Mouse (Mus musculus): ENCODE data around the gene Rusc2. TPM values are rescaled to one million over a fixed set of nuclear protein-coding genes. Genes with fewer than 3 reads are reported as not detected.

The Rusc2 gene
- polyA plus RNA-seq, 1 experiment from 2014 or later = 7.4 TPM

- Histone ChIP-seq H3K4me1 (ENCODE audit: control insufficient read depth, insufficient read depth, low read length) (no peaks in the 10 kb centered on the region; the same call in 1 of the 2 replicates), H3K9me3 (replicated peaks; ENCODE audit: control insufficient read depth, low read length) (no peaks in the 10 kb centered on the region), H3K4me3 (ENCODE audit: low read depth, low read length) (no peak overlapping the region), H3K4me2 (ENCODE audit: low read depth, low read length) (no peak overlapping the region), H3K27me3 (ENCODE audit: control insufficient read depth, insufficient read depth, low read length) (peaks cover 6% of the 10 kb centered on the region; the same call in 1 of the 2 replicates), H3K9ac (replicated peaks; ENCODE audit: low read length) (no peak overlapping the region), H3K27ac (replicated peaks; ENCODE audit: low read depth, low read length) (no peak overlapping the region), H3K36me3 (replicated peaks; ENCODE audit: control insufficient read depth, insufficient read depth, low read depth, low read length) (no peaks in the 10 kb centered on the region)
- 25% methylated on average over 4 of the region's 4 CpGs for WGBS
- ATAC-seq (replicated peaks; ENCODE audit: insufficient number of reproducible peaks, low FRiP score, low TSS enrichment, low read depth) = no peak
- no peak for DNase-seq (ENCODE audit: low spot score)
Observed at GRCm38 (mm10) chr4:43456470-43456869, 74.7 kb downstream of the Rusc2 start.

GRCm38 (mm10) chr4:43457124-43457523 lies 75.3 kb downstream of the Rusc2 start:
- H3K9ac ChIP-seq (replicated peaks; ENCODE audit: low read length) = no peak overlapping the region
- no peaks in the 10 kb centered on the region; the same call in 1 of the 2 replicates for H3K4me1 ChIP-seq (ENCODE audit: control insufficient read depth, insufficient read depth, low read length)
- H3K4me3 ChIP-seq (ENCODE audit: low read depth, low read length) = no peak overlapping the region
- H3K27ac ChIP-seq (replicated peaks; ENCODE audit: low read depth, low read length) = no peak overlapping the region
- WGBS = 17% methylated on average over 8 of the region's 8 CpGs
- ATAC-seq (replicated peaks; ENCODE audit: insufficient number of reproducible peaks, low FRiP score, low TSS enrichment, low read depth) (no peak), DNase-seq (ENCODE audit: low spot score) (no peak)
- H3K4me2 ChIP-seq (ENCODE audit: low read depth, low read length) = no peak overlapping the region
- no peaks in the 10 kb centered on the region for H3K36me3 ChIP-seq (replicated peaks; ENCODE audit: control insufficient read depth, insufficient read depth, low read depth, low read length)
- H3K9me3 ChIP-seq (replicated peaks; ENCODE audit: control insufficient read depth, low read length) = no peaks in the 10 kb centered on the region
- peaks cover 6% of the 10 kb centered on the region; the same call in 1 of the 2 replicates for H3K27me3 ChIP-seq (ENCODE audit: control insufficient read depth, insufficient read depth, low read length)

GRCm38 (mm10) chr4:43463102-43463501 lies 81.3 kb downstream of the Rusc2 start:
- H3K36me3 ChIP-seq (replicated peaks; ENCODE audit: control insufficient read depth, insufficient read depth, low read depth, low read length) = no peaks in the 10 kb centered on the region
- H3K4me1 ChIP-seq (ENCODE audit: control insufficient read depth, insufficient read depth, low read length) = no peaks in the 10 kb centered on the region
- H3K27ac ChIP-seq (replicated peaks; ENCODE audit: low read depth, low read length) = no peak overlapping the region
- H3K27me3 ChIP-seq (ENCODE audit: control insufficient read depth, insufficient read depth, low read length) = no peaks in the 10 kb centered on the region
- WGBS = 95% methylated on average over 5 of the region's 5 CpGs
- no peaks in the 10 kb centered on the region for H3K9me3 ChIP-seq (replicated peaks; ENCODE audit: control insufficient read depth, low read length)
- H3K9ac ChIP-seq (replicated peaks; ENCODE audit: low read length) = no peak overlapping the region
- no peak overlapping the region for H3K4me3 ChIP-seq (ENCODE audit: low read depth, low read length)
- DNase-seq (ENCODE audit: low spot score) (no peak), ATAC-seq (replicated peaks; ENCODE audit: insufficient number of reproducible peaks, low FRiP score, low TSS enrichment, low read depth) (no peak)
- no peak overlapping the region for H3K4me2 ChIP-seq (ENCODE audit: low read depth, low read length)

GRCm38 (mm10) chr4:43465935-43466334 lies 84.2 kb downstream of the Rusc2 start:
- Histone ChIP-seq H3K27me3 (ENCODE audit: control insufficient read depth, insufficient read depth, low read length) (no peaks in the 10 kb centered on the region), H3K27ac (replicated peaks; ENCODE audit: low read depth, low read length) (no peak overlapping the region), H3K36me3 (replicated peaks; ENCODE audit: control insufficient read depth, insufficient read depth, low read depth, low read length) (no peaks in the 10 kb centered on the region), H3K4me1 (ENCODE audit: control insufficient read depth, insufficient read depth, low read length) (no peaks in the 10 kb centered on the region), H3K9me3 (replicated peaks; ENCODE audit: control insufficient read depth, low read length) (no peaks in the 10 kb centered on the region), H3K9ac (replicated peaks; ENCODE audit: low read length) (no peak overlapping the region), H3K4me3 (ENCODE audit: low read depth, low read length) (no peak overlapping the region), H3K4me2 (ENCODE audit: low read depth, low read length) (no peak overlapping the region)
- ATAC-seq (replicated peaks; ENCODE audit: insufficient number of reproducible peaks, low FRiP score, low TSS enrichment, low read depth) (no peak), DNase-seq (ENCODE audit: low spot score) (no peak)
- WGBS = 90% methylated on average over 6 of the region's 6 CpGs

DNA sequence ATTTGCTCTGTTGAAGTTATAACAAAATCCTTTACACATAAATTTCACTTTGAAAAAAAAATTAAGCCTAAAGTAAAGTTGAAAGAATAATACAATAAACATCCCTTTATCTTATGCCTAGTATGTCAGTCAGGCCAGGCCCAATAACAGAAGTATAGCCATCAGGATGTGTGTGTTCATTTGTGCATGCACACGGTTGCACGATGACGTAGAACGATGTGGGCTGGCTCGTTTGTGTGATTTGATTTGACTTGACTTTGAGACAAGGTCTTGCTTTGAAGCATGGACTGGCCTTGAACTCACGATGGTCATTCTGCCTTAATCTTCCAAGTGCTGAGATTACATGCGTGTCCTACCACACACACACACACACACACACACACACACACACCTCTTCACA lies 85.1 kb downstream of the Rusc2 start:
- WGBS = 87% methylated on average over 7 of the region's 7 CpGs

GRCm38 (mm10) chr4:43470301-43470700 lies 88.5 kb downstream of the Rusc2 start:
- no peak for ATAC-seq (replicated peaks; ENCODE audit: insufficient number of reproducible peaks, low FRiP score, low TSS enrichment, low read depth)
- no peak for DNase-seq (ENCODE audit: low spot score)
- H3K4me1 ChIP-seq (ENCODE audit: control insufficient read depth, insufficient read depth, low read length) = no peaks in the 10 kb centered on the region
- 89% methylated on average over 10 of the region's 10 CpGs for WGBS
- H3K9ac ChIP-seq (replicated peaks; ENCODE audit: low read length) = no peak overlapping the region
- no peaks in the 10 kb centered on the region for H3K27me3 ChIP-seq (ENCODE audit: control insufficient read depth, insufficient read depth, low read length)
- no peak overlapping the region for H3K4me3 ChIP-seq (ENCODE audit: low read depth, low read length)
- no peak overlapping the region for H3K27ac ChIP-seq (replicated peaks; ENCODE audit: low read depth, low read length)
- H3K9me3 ChIP-seq (replicated peaks; ENCODE audit: control insufficient read depth, low read length) = no peaks in the 10 kb centered on the region
- no peak overlapping the region for H3K4me2 ChIP-seq (ENCODE audit: low read depth, low read length)
- H3K36me3 ChIP-seq (replicated peaks; ENCODE audit: control insufficient read depth, insufficient read depth, low read depth, low read length) = no peaks in the 10 kb centered on the region

More for the DNA sequence above, 85.1 kb downstream of the Rusc2 start:
- H3K9ac ChIP-seq (replicated peaks; ENCODE audit: low read length) = no peak overlapping the region
- H3K4me2 ChIP-seq (ENCODE audit: low read depth, low read length) = no peak overlapping the region
- DNase-seq (ENCODE audit: low spot score) (no peak), ATAC-seq (replicated peaks; ENCODE audit: insufficient number of reproducible peaks, low FRiP score, low TSS enrichment, low read depth) (no peak)
- no peak overlapping the region for H3K4me3 ChIP-seq (ENCODE audit: low read depth, low read length)
- no peak overlapping the region for H3K27ac ChIP-seq (replicated peaks; ENCODE audit: low read depth, low read length)
- no peaks in the 10 kb centered on the region for H3K9me3 ChIP-seq (replicated peaks; ENCODE audit: control insufficient read depth, low read length)
- H3K36me3 ChIP-seq (replicated peaks; ENCODE audit: control insufficient read depth, insufficient read depth, low read depth, low read length) = no peaks in the 10 kb centered on the region
- no peaks in the 10 kb centered on the region for H3K27me3 ChIP-seq (ENCODE audit: control insufficient read depth, insufficient read depth, low read length)
- H3K4me1 ChIP-seq (ENCODE audit: control insufficient read depth, insufficient read depth, low read length) = no peaks in the 10 kb centered on the region

DNA sequence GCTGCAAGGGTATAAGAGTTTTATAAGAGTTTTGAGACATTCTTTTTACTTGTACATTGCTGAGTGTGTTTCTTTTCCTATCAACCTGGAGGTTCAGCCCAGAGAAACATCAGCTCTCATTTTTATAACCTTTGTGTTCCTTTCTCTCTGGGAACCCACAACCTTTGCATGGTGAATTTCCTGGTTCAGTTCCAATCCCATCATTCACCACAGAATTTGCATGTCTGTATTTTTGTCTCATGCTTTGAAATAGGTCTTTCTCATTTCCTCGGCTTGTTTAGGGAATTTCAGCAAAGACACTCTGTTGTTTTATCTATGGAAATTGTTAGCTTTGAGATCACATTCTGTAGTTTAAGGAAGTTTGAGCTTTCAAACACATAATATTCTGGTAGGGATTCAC lies 91.9 kb downstream of the Rusc2 start:
- DNase-seq (ENCODE audit: low spot score) (no peak), ATAC-seq (replicated peaks; ENCODE audit: insufficient number of reproducible peaks, low FRiP score, low TSS enrichment, low read depth) (no peak)
- no peak overlapping the region for H3K4me2 ChIP-seq (ENCODE audit: low read depth, low read length)
- H3K4me3 ChIP-seq (ENCODE audit: low read depth, low read length) = no peak overlapping the region
- no peaks in the 10 kb centered on the region for H3K27me3 ChIP-seq (ENCODE audit: control insufficient read depth, insufficient read depth, low read length)
- H3K9me3 ChIP-seq (replicated peaks; ENCODE audit: control insufficient read depth, low read length) = no peaks in the 10 kb centered on the region
- no peaks in the 10 kb centered on the region for H3K36me3 ChIP-seq (replicated peaks; ENCODE audit: control insufficient read depth, insufficient read depth, low read depth, low read length)
- H3K9ac ChIP-seq (replicated peaks; ENCODE audit: low read length) = no peak overlapping the region
- H3K4me1 ChIP-seq (ENCODE audit: control insufficient read depth, insufficient read depth, low read length) = no peaks in the 10 kb centered on the region
- WGBS = 79% methylated on average over 1 of the region's 1 CpGs
- no peak overlapping the region for H3K27ac ChIP-seq (replicated peaks; ENCODE audit: low read depth, low read length)

DNA sequence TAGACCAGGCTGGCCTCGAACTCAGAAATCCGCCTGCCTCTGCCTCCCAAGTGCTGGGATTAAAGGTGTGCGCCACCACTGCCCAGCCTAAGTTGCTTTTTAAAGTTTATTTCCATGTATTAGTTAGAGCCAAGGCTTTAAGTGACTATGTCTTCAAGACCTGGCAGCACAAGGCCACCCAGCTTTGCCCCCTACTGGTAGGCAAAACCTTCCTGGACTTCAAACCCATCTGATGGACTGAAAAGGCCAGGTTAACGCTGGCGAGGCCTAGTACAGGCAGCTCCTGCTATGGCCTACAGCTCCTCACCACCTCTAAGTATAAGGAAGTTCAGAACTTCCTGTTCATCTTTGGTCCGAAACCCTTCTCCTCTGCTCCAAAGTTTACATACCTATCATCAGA lies 94.8 kb downstream of the Rusc2 start:
- no peak overlapping the region for H3K4me3 ChIP-seq (ENCODE audit: low read depth, low read length)
- no peak overlapping the region for H3K9ac ChIP-seq (replicated peaks; ENCODE audit: low read length)
- H3K4me1 ChIP-seq (ENCODE audit: control insufficient read depth, insufficient read depth, low read length) = no peaks in the 10 kb centered on the region
- DNase-seq (ENCODE audit: low spot score) (no peak), ATAC-seq (replicated peaks; ENCODE audit: insufficient number of reproducible peaks, low FRiP score, low TSS enrichment, low read depth) (no peak)
- H3K36me3 ChIP-seq (replicated peaks; ENCODE audit: control insufficient read depth, insufficient read depth, low read depth, low read length) = no peaks in the 10 kb centered on the region
- 88% methylated on average over 5 of the region's 6 CpGs for WGBS
- H3K4me2 ChIP-seq (ENCODE audit: low read depth, low read length) = no peak overlapping the region
- H3K9me3 ChIP-seq (replicated peaks; ENCODE audit: control insufficient read depth, low read length) = no peaks in the 10 kb centered on the region
- H3K27ac ChIP-seq (replicated peaks; ENCODE audit: low read depth, low read length) = no peak overlapping the region
- H3K27me3 ChIP-seq (ENCODE audit: control insufficient read depth, insufficient read depth, low read length) = no peaks in the 10 kb centered on the region

Measured in embryonic facial prominence, embryonic 11.5 days (tissue).